Comparison of ENCODE assay signal across 25 mouse cellular contexts in genomic region chr12:81803016-81803415, GRCm38 (mm10). TPM values are rescaled to one million over a fixed set of nuclear protein-coding genes. Genes with fewer than 3 reads are reported as not detected.
DNase-seq lines count a peak whose midpoint lies in the region; ATAC-seq lines count a peak whose summit lies in the region.
"Had no signal": no experiment of that assay in that cellular context is flagged by ENCODE, and none has a peak within 500 bp of the region (broad histone marks: within the 10 kb centered on the region; RNA-seq: fewer than 3 reads in every experiment).

No protein-coding gene starts in this region.

- H3K4me2 ChIP-seq in kidney, embryonic 15.5 days, result no peak overlapping the region
- H3K4me2 ChIP-seq: forebrain, embryonic 13.5 days; hindbrain, embryonic 14.5 days had no signal

- H3K27me3 ChIP-seq in heart, embryonic 10.5 days (ENCODE audit: insufficient read depth, poor library complexity, severe bottlenecking), result no peaks in the 10 kb centered on the region
- no peaks in the 10 kb centered on the region for H3K27me3 ChIP-seq in kidney, embryonic 15.5 days
- H3K27me3 ChIP-seq: CH12.LX; forebrain, embryonic 13.5 days had no signal

- intact Hi-C loops in left cerebral cortex, postnatal 14 days (cut with DNase I), result no loop called here

- H3K9me3 ChIP-seq in heart, embryonic 10.5 days, result no peaks in the 10 kb centered on the region
- no peaks in the 10 kb centered on the region for H3K9me3 ChIP-seq in kidney, embryonic 15.5 days (replicated peaks)
- H3K9me3 ChIP-seq: forebrain, embryonic 10.5 days; forebrain, embryonic 13.5 days had no signal

- no peak overlapping the region for H3K9ac ChIP-seq in kidney, embryonic 15.5 days
- H3K9ac ChIP-seq: forebrain, embryonic 13.5 days; hindbrain, embryonic 14.5 days had no signal

- no peak overlapping the region for H3K4me3 ChIP-seq in heart, embryonic 10.5 days
- no peak overlapping the region for H3K4me3 ChIP-seq in kidney, embryonic 15.5 days (replicated peaks)
- H3K4me3 ChIP-seq: forebrain, embryonic 10.5 days; forebrain, embryonic 13.5 days; gastrocnemius, adult 2 months had no signal

- H3K27ac ChIP-seq in heart, embryonic 10.5 days, result peak overlapping the region; percentile 79; the same call in 1 of the 2 replicates
- 0 out of 2 replicates have a peak overlapping the region, but pooled peaks have one; percentile 69 for H3K27ac ChIP-seq in kidney, embryonic 15.5 days
- H3K27ac ChIP-seq: forebrain, embryonic 10.5 days; forebrain, embryonic 13.5 days; gastrocnemius, adult 2 months; hindbrain, embryonic 14.5 days; hindbrain, postnatal 0 days had no signal

- WGBS in heart, embryonic 10.5 days, result 94% methylated on average over 3 of the region's 3 CpGs
- 99% methylated on average over 3 of the region's 3 CpGs for WGBS in kidney, embryonic 15.5 days

- ATAC-seq in kidney, embryonic 15.5 days (replicated peaks; ENCODE audit: low FRiP score), result no peak
- ATAC-seq: forebrain, embryonic 13.5 days; forebrain, embryonic 16.5 days; hindbrain, postnatal 0 days; inflammation-experienced regulatory T-cells, adult 6 months; intestine, embryonic 16.5 days had no signal

- H3K36me3 ChIP-seq in heart, embryonic 10.5 days, result no peaks in the 10 kb centered on the region; the same call in 1 of the 2 replicates
- no peaks in the 10 kb centered on the region for H3K36me3 ChIP-seq in kidney, embryonic 15.5 days
- H3K36me3 ChIP-seq: forebrain, embryonic 10.5 days had no signal

- peaks cover 27% of the 10 kb centered on the region for H3K4me1 ChIP-seq in heart, embryonic 10.5 days
- H3K4me1 ChIP-seq in kidney, embryonic 15.5 days, result peaks cover 26% of the 10 kb centered on the region

- no peak for DNase-seq in heart, embryonic 10.5 days (ENCODE audit: low spot score)
- DNase-seq in heart, adult 18-20 months, result no peak
- no peak for DNase-seq in kidney, adult 8-10 months
- peak; percentile 69 for DNase-seq in R1 (ENCODE audit: low read depth, low spot score)
- no peak for DNase-seq in left cerebral cortex, postnatal 14 days (ENCODE audit: low spot score in 2 of 2)
- DNase-seq: adrenal gland, postnatal 10 days; adrenal gland, postnatal 36 days; B cell, adult 2 months; cerebellum, adult 18-20 months; cerebellum, adult 9-10 months; cerebellum, postnatal 14 days; gastrocnemius, adult 2 months; gastrocnemius, postnatal 14 days; heart, postnatal 4 days; kidney, adult 18-20 months had no signal

RNA-seq across cellular contexts. Expression of gene Map3k9, which starts 22.0 kb away (rescaled TPM):
- 0.21 and 0.59 TPM in 2 replicates for polyA plus RNA-seq in heart, embryonic 10.5 days (2016; fragmentation: Nextera tagmentation; extraction: Ambion mirVana)
- total RNA-seq in heart, adult 18-20 months (2021), result under 1 TPM; 0.05 to 0.28 TPM
- polyA plus RNA-seq in kidney, embryonic 15.5 days (2015; fragmentation: Nextera tagmentation; extraction: Ambion mirVana), result 1.3 and 1.5 TPM in 2 replicates
- total RNA-seq in left cerebral cortex, postnatal 14 days (2021), result 10 to 100 TPM; 66.0 to 66.9 TPM
- total RNA-seq: MEL had no signal

RNA-seq across cellular contexts. Expression of gene Pcnx, which starts 56.8 kb away (rescaled TPM):
- 9.8 and 13.1 TPM in 2 replicates for polyA plus RNA-seq in heart, embryonic 10.5 days (2016; fragmentation: Nextera tagmentation; extraction: Ambion mirVana)
- total RNA-seq in heart, adult 18-20 months (2021), result 10 to 100 TPM; 59.0 to 63.6 TPM
- 8.8 and 10.2 TPM in 2 replicates for polyA plus RNA-seq in kidney, embryonic 15.5 days (2015; fragmentation: Nextera tagmentation; extraction: Ambion mirVana)
- total RNA-seq in left cerebral cortex, postnatal 14 days (2021), result 100 to 1,000 TPM; 103 to 119 TPM

Comparison
In these comparisons a context has a peak if more than half of its experiments do, and no peak if none do; other contexts are left out.
1. RNA of gene Map3k9, which starts 22.0 kb away (total RNA-seq): 66.0 to 66.9 TPM in left cerebral cortex, postnatal 14 days; 0.05 to 0.28 TPM in heart, adult 18-20 months; every median in the first group is over 10 times any median in the second.